Mouse (Mus musculus) neural tube, embryonic 10.5 days (tissue): ENCODE data around the gene Cd93.

Experiments used
- DNase-seq: peaks from one replicate; pipeline ENCODE4 v3.0.0-alpha.2; 2017; ENCODE audit warnings: low spot score; ENCODE audit errors: extremely low spot score

Cd93 gene

DNA sequence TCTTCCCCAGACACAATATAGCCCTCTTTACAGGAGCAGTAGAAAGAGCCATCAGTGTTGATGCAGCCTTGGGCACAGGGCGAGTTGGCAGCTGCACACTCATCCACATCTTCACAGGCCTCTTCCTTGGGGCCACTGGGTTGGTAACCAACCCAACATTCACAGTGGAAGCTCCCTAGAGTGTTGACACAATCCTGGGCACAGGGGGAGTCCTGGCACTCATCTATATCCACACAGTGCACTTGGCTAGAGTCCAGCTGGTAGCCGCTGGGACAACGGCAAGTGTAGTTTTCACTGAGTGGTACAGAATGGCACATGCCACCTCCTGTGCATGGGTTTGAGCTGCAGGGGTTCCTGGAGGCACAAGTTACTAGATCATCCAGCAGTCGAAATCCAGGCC lies 1.2 kb downstream of the Cd93 start:
- no peak for DNase-seq

DNA sequence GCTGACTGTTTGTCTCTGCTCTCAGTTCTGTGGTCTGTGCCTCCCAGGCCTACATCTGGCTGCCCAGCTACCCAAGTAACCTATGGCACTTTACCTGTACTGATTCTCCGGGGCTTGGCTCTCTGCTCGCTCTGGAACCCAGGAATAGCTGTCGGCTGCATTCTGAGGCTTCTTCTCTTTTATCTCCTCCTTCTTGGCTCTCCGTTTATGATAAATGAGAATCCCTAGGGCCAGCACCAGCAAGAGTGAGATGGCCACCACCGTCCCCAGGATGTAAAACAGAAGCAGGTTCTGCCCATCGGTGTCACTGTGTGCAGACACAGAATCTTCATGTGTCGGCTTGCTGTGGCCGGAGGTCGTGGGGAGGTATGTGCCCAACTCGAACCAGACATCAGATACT lies 1.9 kb downstream of the Cd93 start:
- DNase-seq, result no peak

DNA sequence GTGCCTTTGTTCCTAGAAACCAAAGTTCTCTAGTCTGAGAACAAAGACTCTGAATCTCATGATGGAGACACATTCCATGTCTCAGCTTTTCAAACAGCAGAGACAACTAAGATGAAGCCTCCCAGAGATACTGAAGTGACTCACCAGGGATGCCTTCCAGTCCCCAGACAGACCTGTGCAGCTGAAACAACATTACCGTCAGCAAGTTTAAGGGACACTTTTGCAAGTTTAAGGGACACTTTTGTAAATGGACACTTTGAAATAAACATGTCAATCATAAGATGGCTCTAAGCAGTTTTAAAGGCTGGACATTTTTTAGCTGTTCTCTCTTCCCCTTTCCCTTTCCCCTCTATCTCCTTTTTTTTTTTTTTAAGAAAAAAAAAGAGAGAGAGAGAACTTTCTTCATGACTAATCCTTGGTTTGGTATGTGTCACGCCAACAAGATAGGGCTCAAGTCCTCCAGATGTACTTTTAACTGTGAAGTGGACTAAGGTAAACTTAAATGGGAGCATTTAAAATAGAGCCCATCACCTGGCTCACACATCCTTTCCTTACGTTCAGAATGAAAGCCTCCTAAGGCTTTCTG lies 3.6 kb downstream of the Cd93 start:
- DNase-seq, result no peak

DNA sequence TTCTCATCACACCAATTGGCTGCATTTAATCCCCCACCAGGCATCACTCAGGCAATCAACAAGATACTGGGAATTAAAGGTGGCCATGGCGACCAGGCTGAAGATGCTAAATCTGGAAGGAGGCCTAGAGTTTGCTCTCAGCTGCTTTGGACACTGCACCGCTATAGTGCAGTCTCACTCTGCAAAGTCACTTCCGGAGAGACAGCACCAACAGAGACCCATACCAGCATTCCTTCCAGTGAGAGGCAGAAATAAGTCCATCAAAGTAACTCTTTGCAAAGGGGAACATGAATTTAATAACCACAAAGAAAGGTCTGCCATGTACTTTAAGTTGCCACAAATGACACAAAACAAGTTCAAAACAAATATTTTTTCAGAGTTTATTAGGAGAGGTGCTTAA lies 7.1 kb downstream of the Cd93 start:
- no peak for DNase-seq

DNA sequence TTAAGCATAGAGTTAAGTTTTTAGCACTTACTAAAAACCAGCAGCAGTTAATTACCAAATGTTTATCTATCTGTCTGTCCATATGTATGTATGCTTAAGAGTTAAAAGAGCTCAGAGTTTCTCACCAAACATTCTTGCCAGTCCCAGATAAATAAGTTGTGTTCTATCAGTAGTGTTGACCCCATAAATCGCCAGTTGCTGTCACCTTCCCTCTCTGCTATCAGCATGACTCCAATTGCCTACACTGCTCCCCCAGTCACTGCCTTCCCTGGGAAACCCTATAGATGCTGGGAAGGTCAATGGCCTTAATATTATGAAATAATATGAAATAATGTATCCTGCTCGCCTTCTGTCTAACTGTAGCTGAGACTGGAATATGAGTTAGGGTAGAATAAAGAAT lies 11.0 kb downstream of the Cd93 start:
- DNase-seq, result no peak

DNA sequence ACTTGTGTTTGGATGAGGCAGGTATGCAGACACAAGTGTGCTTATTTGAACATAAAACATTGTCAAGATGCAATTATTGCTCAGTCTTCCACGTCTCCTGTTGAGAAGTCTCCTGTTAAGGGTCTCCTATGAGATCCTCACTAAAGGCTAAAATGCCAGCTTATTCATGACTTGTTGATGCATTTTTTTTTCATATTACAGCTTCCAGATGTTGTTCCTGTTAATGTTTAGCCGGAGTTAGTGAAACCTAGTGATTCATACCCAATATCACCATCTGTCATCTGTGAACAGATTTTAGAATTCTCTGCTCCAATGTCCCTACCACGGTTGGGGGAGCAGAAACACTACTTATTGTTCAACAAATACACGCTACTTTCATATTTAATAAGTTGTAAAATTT lies 12.4 kb downstream of the Cd93 start:
- no peak for DNase-seq

DNA sequence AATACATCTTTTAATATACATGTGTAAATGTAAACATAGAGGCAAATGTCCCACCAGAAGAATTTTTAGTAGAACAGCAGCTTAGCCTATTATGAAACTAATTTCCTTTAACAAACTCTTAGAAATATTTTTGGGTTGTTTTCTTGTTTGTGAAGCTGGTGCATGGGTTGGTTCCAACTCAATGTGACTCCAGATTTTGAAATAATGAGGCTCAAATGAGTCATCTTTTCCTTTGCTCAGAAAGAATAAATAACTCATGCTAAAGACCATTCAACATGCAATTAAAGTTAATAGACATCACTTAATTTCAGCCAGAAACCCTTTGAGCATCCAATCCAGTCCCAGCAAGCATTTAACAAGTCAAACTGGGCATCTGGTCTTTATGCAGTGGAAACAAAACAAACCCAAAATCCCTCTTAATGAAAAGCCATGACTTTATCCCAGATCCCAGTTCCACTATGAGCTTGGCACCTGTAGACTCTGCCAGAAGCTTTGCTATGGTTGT lies 14.3 kb downstream of the Cd93 start:
- DNase-seq, result no peak

DNA sequence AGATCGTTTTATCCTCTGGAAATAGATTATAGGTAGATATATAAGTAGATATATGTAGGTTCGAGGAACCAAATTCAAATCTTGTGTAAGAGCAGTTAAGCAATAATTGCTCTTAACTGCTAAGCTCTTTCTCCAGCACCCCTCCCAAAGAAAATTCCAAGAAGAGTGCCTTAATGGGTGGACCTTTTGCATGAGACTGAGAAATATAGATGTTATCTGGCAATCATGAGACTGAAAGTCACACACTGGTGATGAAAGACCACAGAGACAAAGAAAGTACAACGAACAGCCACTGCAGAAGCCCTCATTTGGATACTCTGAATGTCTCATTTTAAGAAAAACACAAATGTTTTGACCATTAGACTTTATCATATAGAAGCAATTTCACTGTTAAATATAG lies 14.8 kb downstream of the Cd93 start:
- DNase-seq, result no peak

DNA sequence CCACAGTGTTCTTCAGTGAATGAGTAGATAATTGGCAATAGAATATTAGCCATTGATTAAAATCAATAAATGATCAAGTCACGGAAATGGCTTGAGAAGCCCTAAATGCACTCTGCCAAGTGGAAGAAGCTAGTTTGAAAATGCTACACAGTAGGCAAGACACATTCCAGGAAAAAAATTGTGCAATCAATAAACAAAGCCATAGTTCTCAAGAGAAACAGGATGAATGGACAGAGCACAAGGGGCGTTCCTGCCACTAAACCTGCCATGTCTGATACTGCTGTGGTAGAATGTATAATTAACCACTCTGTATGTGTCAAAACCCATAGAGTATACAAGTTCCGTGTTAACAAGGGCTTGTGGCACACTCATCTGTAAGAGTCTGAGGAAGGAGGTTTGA lies 15.8 kb downstream of the Cd93 start:
- no peak for DNase-seq

DNA sequence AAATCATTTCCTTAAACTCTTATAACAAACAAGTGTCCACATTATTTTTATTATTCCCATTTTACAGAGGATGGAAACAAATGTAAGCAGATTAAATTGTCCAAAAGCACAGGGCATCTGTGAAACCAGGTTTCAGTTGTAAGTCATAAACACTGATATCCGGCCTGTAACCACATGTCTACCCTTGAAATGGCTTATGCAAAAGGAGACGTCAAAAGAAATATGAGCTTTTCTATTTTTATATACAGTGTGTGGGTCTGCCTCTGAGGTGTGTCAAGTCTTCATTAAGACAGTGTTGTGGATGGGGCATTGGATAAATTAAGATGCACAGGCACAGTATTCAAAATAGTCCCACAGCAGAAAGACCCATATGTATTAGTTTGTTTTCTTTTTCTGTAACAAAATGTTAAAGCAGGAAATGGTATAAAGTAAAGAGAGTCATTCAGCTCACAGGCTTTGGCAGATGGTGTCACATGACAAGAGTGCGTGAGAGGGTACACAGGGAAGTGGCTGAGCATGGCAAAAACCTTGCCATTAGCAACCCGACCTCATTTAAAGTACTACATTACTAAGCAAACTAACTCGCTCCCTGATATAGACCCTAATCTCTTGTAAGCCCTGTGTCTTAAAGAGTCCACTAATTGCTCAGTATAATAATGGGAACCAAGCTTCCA lies 17.5 kb downstream of the Cd93 start:
- no peak for DNase-seq

DNA sequence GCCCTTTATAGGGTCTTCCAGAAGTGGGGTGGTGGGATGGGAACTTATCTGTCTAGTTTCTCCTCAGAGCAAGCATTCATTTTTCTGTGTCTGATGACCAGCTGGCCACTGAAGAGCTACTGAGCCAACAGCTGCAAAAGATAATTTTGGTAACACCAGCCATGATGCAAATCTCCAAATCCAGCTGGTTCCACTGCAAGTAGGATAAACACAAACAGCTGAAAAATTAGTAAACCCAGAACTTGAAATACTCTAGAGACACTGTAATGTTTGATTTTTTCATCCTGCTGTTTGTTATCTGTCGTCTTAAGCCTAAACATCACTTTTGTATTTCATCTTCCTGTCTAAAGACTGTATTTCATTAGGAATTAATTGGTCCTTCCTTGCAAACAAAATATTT lies 21.7 kb downstream of the Cd93 start:
- DNase-seq, result no peak

DNA sequence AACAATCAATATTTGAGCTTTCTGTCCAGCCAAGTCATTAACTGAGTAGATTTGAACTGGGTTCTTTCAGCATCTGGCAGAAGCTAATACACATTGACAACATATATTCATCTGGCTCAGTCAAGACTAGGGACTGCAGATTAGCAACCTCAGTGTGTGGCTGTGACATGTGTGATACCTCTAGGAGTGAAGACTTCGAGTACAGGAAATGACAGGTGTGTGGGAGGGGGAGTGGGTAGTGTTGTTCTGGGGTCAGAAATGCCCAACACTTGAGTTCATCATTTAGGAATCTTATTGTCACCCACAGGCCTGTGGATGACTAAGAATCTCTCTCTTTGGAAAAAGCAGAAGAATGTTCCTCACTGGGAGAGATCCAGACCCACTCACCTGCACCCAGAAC lies 22.3 kb downstream of the Cd93 start:
- no peak for DNase-seq

DNA sequence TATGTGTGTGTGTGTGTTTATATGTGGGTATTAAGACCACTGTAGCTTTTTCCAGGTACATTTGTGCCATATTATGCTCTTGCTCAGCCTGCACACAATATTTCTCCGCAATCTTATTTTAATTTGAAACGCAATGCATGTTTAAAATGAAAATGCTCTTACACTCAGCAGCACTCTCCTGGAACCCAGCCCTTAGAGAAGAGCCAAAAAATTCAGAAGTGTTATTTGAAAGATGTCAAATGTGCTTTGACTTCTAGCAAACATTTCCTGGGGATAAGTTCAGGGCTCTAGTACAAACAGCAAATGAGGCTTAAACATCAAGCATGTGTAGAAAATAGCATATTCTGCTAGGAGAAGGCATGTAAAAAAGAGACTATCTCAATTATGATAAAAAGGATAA lies 23.6 kb downstream of the Cd93 start:
- DNase-seq, result no peak

DNA sequence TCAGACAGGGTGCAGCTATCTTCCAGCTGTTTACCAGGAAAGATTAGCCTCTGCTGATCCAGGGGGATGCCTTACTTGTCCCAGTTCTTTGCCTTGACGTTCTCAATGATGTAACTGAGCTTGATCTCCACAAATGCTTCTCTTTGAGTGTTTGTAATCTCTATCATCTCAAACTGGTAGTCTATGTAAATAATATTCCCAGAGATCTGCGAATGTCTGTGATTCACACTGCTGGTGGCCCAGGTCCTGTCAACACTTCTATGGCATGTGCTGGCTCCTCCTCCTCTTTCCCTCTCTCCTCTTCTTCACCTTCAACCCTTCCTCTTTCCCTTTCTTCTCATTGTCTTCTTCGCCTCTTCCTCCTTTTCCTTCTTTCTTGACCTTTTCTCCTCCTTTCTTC lies 24.2 kb downstream of the Cd93 start:
- DNase-seq, result no peak

DNA sequence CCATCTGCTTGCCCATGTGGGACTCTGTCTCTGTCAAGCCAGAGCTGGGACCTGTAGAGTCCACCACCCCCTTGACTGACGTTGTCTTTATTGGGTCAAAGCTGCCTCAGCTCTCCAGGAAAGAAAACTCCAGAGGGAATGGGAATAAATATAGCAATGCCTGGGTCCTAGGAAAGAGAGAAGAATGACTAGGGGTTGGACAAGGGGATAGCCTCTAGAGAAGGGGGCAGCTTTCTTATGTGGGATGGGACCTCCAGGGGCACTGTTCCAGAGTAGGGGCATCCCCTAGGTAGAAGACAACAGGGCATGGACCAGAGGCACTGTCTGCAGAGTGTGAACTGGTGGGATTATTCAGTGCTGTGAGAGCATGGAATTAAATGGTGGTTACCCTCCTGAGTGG lies 33.5 kb downstream of the Cd93 start:
- DNase-seq, result no peak

DNA sequence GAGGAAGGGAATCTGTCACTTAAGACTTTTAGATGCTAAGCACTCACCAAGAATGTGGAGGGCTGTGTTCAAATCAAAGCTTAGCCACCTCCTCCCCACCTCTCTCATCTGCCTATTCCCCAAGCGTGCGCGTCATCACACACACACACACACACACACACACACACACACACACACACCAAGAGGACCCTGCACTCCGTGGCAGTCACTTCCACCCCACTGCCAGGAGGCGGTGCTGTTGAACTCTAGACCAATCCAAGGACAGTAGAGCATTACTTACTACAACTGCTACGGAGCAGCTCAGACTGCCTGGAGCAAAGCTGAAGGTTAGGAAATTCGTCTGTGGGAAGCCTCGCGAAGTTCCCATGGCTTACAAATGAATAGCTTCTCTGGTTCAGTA lies 34.2 kb downstream of the Cd93 start:
- peak; percentile 68 for DNase-seq

DNA sequence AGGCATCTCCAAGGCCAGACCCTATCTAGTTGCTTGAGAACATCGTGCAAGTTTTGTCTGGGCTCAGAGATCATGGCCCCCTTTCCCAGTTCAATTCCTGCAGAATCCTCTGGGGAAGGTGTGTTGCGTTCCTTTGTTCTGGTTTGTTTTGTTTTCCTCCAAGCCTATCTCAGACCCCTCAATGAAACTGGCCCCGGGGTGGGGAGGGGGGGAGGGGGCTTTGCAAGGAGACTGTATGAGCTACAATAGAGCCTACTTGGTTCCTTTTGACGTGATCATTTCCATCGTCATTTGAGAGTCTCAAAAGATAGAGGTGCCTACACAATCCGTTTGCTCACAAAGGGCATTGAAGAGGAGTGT lies 34.6 kb downstream of the Cd93 start:
- no peak for DNase-seq

DNA sequence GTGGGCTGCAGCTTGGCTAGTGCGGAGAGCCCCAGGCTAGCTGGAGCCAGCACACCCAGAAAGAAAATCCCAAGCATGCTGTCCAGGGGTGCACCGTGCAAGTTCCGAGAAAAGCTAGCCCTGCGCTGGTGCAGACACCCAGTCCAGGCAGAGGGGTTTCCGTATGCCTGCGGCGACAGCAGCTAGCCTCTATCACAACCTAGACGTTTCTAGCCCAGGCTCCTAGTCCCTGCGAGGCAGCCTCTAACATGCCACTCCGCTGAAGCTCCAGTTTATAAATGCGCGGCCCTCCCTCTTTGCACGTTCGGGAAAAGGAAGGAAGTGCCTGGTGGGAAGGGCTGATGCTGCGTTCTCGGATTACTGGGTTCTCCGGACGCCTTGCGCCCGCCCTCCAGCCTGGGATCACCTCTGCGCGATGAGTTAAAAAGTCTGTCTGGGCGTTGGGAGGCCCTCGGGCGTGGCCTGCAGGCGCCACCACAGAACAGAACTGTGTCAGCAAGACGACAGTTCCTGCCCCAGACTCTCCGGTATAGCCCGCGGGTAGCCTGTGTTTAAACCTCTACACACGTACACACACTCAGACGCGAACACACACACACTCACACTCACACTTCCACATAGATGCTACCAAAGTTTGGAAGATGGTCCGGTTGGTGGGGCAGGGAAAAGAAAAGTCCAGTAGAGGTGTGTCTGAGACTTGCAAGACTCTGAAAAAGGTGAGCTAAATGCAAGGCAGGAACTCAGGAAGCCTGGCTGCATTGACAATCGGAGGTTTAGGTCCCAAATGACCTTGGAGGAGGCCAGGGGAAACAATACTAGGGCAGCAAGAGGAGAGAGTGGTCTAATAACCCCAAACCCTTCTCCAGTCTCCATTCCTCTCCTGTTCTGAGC lies 35.2 kb downstream of the Cd93 start, which contains the start of gene Thbd:
Gene Thbd (minus strand): TSS at position 319 of the 891 bp plus-strand sequence.
- DNase-seq, result no peak

DNA sequence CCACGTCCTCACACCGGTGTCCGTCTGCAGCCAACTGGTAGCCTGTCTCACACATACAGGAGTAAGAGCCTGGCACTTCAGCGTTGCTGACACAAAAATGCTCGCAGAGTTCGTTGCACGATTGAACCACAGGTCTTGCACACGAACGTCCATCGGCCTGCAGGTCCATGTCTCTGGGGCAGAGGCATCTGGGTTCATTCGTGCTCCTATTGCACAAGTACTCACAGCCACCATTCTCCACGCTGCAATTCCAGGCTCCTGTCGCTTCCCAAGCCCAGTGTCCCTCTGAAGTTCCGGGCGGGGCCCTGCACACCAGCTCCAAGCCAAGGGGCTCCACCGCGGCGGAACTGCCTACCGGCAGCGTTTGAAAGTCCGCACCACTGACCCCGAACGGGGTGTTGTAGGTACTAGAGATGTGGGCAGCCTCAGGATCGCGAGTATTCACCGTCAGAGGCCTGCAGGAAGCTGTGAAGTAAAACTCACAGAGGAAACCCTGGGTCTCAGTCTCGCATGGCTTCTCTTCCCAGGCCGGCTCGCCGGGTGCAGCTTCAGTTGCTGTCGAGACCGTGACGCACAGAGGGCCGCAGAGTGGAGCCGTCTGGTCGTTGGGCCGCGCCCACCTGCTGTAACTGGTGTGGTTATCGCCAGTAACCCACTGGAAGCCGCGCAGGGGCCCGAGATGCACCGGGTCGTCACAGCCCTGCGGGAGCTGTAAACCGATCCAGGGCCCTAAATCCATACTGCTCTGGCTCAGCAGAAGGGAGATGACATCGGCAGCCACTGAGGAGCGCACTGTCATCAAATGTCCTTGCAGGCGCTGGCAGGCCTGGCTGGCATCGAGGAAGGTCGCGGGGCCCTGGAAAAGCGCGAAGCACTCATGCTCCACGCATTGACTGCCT lies 36.1 kb downstream of the Cd93 start:
- peak; percentile 66 for DNase-seq

DNA sequence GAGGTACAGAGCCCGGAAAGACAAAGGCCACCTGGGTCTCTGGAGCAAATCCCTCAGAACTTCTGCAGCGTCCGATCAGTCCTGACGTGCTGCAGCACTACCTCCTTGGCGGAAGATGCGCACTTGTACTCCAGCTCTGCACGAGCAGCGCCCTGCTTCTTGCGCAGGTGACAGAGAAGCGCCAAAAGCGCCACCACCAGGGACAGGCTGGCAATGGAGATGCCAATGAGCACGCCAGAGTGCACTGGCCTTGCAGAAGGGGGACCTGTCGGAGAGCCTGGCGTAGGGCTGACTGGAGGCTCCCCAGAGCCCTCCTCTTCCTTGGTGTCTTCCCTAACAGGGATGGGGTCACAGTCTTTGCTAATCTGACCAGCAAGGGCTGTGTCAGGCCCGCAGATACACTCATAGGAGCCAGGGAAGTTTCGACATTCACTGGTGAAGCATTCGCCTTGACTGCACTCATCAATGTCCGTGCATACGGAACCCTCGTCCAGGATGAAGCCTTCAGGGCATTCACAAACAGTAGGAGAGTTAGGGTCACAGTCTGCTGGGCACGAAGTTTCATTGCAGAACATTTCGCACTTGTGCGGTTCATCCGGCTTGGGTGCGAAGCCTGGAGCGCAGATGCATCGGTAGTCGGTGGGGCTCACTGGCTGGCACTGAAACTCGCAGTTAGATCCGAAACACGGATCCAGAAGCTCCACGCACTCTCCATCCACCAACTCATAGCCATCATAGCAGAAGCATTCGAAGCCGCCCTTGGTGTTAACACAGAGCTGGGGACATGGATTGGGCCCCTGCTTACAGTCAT lies 37.0 kb downstream of the Cd93 start:
- DNase-seq, result peak; percentile 61

DNA sequence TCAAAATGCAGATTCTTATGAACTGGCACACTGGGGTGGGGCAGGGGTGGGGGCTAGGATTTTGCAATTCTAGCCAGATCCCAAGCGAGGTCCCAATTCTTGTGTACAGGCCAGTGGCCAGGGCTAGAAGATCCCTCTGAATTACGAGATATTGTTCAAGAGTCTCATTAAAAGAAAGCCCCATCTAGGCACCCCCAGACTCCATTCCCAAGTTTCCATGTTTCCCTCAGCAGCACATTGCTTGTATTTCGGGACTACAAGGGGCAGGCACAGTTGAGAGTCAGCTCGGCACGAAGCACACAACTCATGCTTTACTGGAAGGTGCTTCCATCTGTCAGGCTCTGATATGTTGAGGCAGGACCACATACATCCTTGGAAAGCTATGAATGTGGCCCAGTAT lies 38.5 kb downstream of the Cd93 start:
- no peak for DNase-seq
